Mouse (Mus musculus) kidney, adult 9 months (tissue): ENCODE measurements at regions not wholly inside any gene's neighbourhood (a gene's known extent, or its start where the extent isn't known, plus 50 kb on each side); places are given as distances from the start of the nearest gene placed in this dataset.
A peak's percentile ranks its signal among the peaks of the same experiment; 100 is the strongest.
"Not testable (repeated sequence)": the region's sequence is repeated elsewhere in the genome, so short reads cannot be mapped to it uniquely, and the experiment has no call there.

Source experiments
- DNase-seq: peaks from one replicate; pipeline ENCODE4 v3.0.0; 2022

DNA sequence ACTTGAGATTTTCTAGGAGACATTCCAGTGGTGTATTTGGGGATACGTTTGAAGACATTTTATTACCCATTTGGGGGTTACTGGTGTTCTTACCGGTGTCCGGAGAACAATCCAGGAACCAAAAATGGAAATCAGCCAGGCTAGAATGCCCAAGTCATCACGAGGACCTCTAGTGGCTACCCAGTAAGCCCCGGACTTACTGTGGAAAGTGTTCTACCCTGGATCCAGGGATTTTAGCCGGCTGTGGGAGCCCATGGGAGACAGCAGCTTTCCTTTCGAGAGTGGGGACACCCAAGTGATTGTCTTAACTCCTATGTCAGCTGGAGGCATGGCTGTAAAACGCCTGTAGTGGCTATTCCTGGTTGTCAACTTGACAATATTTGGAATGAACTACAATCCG, 77.0 kb upstream of the Lemd2 start:
- DNase-seq, result no peak

GRCm38 (mm10) chr17:27279491-27280288, 75.4 kb upstream of the Lemd2 start:
- not testable (repeated sequence) for DNase-seq

- DNase-seq, result not testable (repeated sequence)
These were observed 73.5 kb upstream of the Lemd2 start for GRCm38 (mm10) chr17:27277786-27278185.

GRCm38 (mm10) chr17:27271756-27272155, 67.5 kb upstream of the Lemd2 start:
- not testable (repeated sequence) for DNase-seq

DNA sequence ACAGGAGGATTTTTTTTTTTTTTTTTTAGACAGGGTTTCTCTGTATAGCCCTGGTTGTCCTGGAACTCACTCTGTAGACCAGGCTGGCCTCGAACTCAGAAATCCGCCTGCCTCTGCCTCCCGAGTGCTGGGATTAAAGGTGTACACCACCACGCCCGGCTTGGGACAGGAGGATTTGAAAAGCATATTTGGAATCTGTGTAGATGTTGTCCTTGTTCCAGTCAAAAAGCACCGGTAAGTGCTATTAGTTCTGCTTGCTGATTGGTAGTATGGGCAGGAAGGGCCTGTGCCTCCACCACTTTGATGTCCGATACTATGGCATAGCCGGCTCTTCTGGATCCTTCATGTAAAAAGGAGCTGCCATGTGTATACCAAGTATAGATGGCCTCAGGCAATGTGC, 66.5 kb upstream of the Lemd2 start:
- not testable (repeated sequence) for DNase-seq

GRCm38 (mm10) chr17:27264607-27265006, 60.3 kb upstream of the Lemd2 start:
- not testable (repeated sequence) for DNase-seq

- no peak for DNase-seq
These were observed 58.3 kb upstream of the Lemd2 start for GRCm38 (mm10) chr17:27262607-27263006.

- DNase-seq, result no peak
These were observed 57.7 kb upstream of the Lemd2 start for GRCm38 (mm10) chr17:27261981-27262380.

DNA sequence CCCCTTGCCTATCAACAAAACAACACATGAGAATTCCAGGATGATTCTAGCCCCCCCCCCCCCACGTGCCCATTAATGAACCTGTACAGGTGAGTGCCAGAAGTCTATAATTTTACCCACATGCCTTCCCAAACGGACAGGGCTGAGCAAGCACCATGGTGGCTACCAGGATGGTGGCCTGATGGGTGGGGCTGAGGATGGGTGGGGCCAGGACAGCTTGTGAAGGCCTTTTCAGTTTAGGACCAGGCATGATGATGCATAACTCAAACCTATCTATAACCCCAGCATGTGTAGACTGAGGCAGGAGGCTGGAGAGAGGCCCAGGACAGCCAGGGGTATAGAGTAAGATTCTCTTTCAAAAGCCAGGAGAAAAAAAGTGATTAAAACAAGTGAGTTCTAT, 57.0 kb upstream of the Lemd2 start:
- no peak for DNase-seq

DNA sequence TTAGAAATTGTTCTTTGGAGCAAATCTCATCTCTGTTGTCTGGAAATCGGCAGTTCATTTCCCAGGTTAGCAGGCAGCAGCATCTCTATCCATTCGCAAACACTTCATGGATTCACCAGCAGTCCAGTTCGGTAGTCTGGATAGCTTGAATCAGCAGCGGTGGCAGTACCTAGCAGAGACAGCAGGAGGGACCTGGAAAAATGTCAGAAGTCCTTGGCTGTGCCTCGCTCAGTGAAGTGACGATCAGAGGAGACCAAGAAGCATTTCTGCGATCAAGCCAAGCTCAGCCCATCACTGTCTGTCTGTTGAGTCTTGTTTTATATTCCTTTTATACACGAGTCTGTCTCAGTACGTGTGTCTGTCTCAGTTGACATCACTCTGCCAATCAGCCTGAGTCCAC, 55.8 kb upstream of the Lemd2 start:
- DNase-seq, result no peak

DNA sequence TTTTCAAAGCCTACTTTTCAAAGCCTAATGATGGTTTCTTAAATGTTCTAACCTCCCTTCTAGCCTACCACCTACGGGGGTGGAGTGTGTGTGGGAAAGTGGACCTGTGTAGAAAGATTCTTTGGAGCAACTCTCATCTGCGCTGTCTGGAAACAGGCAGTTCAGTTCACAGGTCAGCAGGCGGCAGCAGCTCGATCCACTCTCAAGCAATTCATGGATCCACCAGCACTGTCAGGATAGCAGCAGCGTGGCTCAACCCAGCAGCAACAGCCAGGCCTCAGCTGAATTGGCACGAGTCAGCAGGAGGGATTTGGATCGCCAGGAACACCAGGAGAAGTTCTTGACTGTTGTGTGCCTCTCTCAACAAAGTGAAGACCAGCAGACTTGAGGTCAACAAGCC, 53.1 kb upstream of the Lemd2 start:
- peak; percentile 39 for DNase-seq

DNA sequence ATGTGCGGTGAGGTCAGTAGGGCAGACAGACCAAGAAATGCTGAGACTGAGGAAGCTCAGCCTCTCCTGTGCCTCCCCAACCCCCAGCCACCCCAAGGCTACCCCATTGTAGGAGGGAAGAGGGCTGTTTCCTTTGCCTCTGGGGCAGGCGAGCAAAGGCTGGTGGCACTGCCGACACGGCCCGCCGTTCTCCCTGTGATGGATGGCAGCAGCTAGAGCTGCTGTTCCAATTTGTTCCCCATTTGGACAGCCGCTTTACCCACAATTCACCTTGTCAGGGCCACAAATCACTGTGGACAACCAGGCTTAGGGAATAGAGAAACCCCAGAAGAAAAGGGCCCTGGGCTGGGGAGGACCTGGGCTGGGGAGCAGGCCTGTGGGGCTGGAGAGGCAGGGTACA, 51.5 kb upstream of the Lemd2 start:
- DNase-seq, result no peak
